Mouse (Mus musculus) cortical plate, adult 2 months (tissue): Measurements from ENCODE around the gene Tnik.

Source experiments
- CTCF ChIP-seq: fragments of 200-500 bp; IDR thresholded peaks from 2 replicates; pipeline ENCODE4 v1.5.1; 2011; ENCODE audit warnings: mild to moderate bottlenecking, control low read depth, low read length; ENCODE audit not compliant: insufficient read depth; ENCODE audit errors: extremely low read depth
- POLR2A ChIP-seq: fragments of 200-500 bp; IDR thresholded peaks from 2 replicates; pipeline ENCODE4 v1.6.1; 2011; ENCODE audit warnings: mild to moderate bottlenecking, low read length, control low read depth; ENCODE audit not compliant: insufficient read depth; ENCODE audit errors: extremely low read depth

GRCm38 (mm10) chr3:28718521-28718920 is 455.5 kb downstream of the Tnik start:
- TF ChIP-seq POLR2A (no peak), CTCF (no peak)
